Mouse (Mus musculus): Measurements from ENCODE around the gene Med13l.
"Not testable (repeated sequence)": the region's sequence is repeated elsewhere in the genome, so short reads cannot be mapped to it uniquely, and the experiment has no call there.

The Med13l gene

GRCm38 (mm10) chr5:118628211-118628610 lies 67.7 kb downstream of the Med13l start:
- DNase-seq (ENCODE audit: low read depth) = peak; percentile 32

GRCm38 (mm10) chr5:118632346-118632745 lies 71.9 kb downstream of the Med13l start:
- DNase-seq (ENCODE audit: low read depth) = no peak

GRCm38 (mm10) chr5:118633106-118633505 lies 72.6 kb downstream of the Med13l start:
- no peak for DNase-seq (ENCODE audit: low read depth)

GRCm38 (mm10) chr5:118635476-118636187 lies 75.2 kb downstream of the Med13l start:
- no peak for DNase-seq (ENCODE audit: low read depth)

GRCm38 (mm10) chr5:118636399-118637369 lies 76.2 kb downstream of the Med13l start:
- no peak for DNase-seq (ENCODE audit: low read depth)

GRCm38 (mm10) chr5:118637931-118638330 lies 77.5 kb downstream of the Med13l start:
- DNase-seq (ENCODE audit: low read depth) = no peak

- DNase-seq (ENCODE audit: low read depth) = no peak
Observed at GRCm38 (mm10) chr5:118638534-118639109, 78.1 kb downstream of the Med13l start.

- DNase-seq (ENCODE audit: low read depth) = peak; percentile 69
Observed at GRCm38 (mm10) chr5:118639117-118639707, 78.7 kb downstream of the Med13l start.

- no peak for DNase-seq (ENCODE audit: low read depth)
Observed at GRCm38 (mm10) chr5:118644041-118644440, 83.6 kb downstream of the Med13l start.

GRCm38 (mm10) chr5:118644511-118644910 lies 84.0 kb downstream of the Med13l start:
- DNase-seq (ENCODE audit: low read depth) = no peak

GRCm38 (mm10) chr5:118645196-118645805 lies 84.8 kb downstream of the Med13l start:
- DNase-seq (ENCODE audit: low read depth) = no peak

- DNase-seq (ENCODE audit: low read depth) = no peak
Observed at GRCm38 (mm10) chr5:118646897-118647296, 86.4 kb downstream of the Med13l start.

GRCm38 (mm10) chr5:118647384-118647783 lies 86.9 kb downstream of the Med13l start:
- DNase-seq (ENCODE audit: low read depth) = no peak

GRCm38 (mm10) chr5:118649215-118650006 lies 88.9 kb downstream of the Med13l start:
- DNase-seq (ENCODE audit: low read depth) = no peak

GRCm38 (mm10) chr5:118650007-118650548 lies 89.6 kb downstream of the Med13l start:
- DNase-seq (ENCODE audit: low read depth) = no peak

GRCm38 (mm10) chr5:118650746-118651145 lies 90.3 kb downstream of the Med13l start:
- DNase-seq (ENCODE audit: low read depth) = no peak

- no peak for DNase-seq (ENCODE audit: low read depth)
Observed at GRCm38 (mm10) chr5:118652611-118653010, 92.1 kb downstream of the Med13l start.

GRCm38 (mm10) chr5:118653119-118653518 lies 92.6 kb downstream of the Med13l start:
- not testable (repeated sequence) for DNase-seq (ENCODE audit: low read depth)

- no peak for DNase-seq (ENCODE audit: low read depth)
Observed at GRCm38 (mm10) chr5:118654599-118654998, 94.1 kb downstream of the Med13l start.

- peak; percentile 64 for DNase-seq (ENCODE audit: low read depth)
Observed at GRCm38 (mm10) chr5:118655025-118655424, 94.5 kb downstream of the Med13l start.

- DNase-seq (ENCODE audit: low read depth) = no peak
Observed at GRCm38 (mm10) chr5:118655428-118655827, 94.9 kb downstream of the Med13l start.
